Mouse (Mus musculus) heart, embryonic 11.5 days (tissue): Measurements from ENCODE around the gene Olfr91. TPM values are rescaled to one million over a fixed set of nuclear protein-coding genes. Genes with fewer than 3 reads are reported as not detected.

ENCODE experiments used
- ATAC-seq: fragments of 200-750 bp; cut with Nextera tagmentation; replicated peaks from 2 replicates; pipeline ENCODE4 v1.8.0; 2017; ENCODE audit warnings: moderate library complexity; ENCODE audit not compliant: insufficient number of reproducible peaks, low FRiP score, low TSS enrichment
- H3K27ac ChIP-seq: fragments of 300-500 bp; sonication (generic); 2 replicates; pipeline ENCODE4 v1.5.1; 2014; ENCODE audit warnings: mild to moderate bottlenecking, low read depth, low read length
- H3K27me3 ChIP-seq: fragments of 300-500 bp; sonication (generic); 2 replicates; pipeline ENCODE4 v1.6.1; 2014; ENCODE audit warnings: mild to moderate bottlenecking, low read length, mixed read lengths; ENCODE audit not compliant: control insufficient read depth, insufficient read depth
- H3K36me3 ChIP-seq: fragments of 300-500 bp; sonication (generic); 2 replicates; pipeline ENCODE4 v1.6.1; 2014; ENCODE audit warnings: mild to moderate bottlenecking, low read length, moderate library complexity, mixed read lengths; ENCODE audit not compliant: control insufficient read depth, insufficient read depth
- H3K4me1 ChIP-seq: fragments of 300-500 bp; sonication (generic); 2 replicates; pipeline ENCODE4 v1.6.1; 2014; ENCODE audit warnings: low read length; ENCODE audit not compliant: control insufficient read depth, insufficient read depth
- H3K4me2 ChIP-seq: fragments of 300-500 bp; sonication (generic); 2 replicates; pipeline ENCODE4 v1.6.1; 2014; ENCODE audit warnings: mild to moderate bottlenecking, moderate library complexity
- H3K4me3 ChIP-seq: fragments of 300-500 bp; sonication (generic); 2 replicates; pipeline ENCODE4 v1.5.1; 2014; ENCODE audit warnings: low read depth, low read length
- H3K9ac ChIP-seq: fragments of 300-500 bp; sonication (generic); 2 replicates; pipeline ENCODE4 v1.6.1; 2014; ENCODE audit warnings: mild to moderate bottlenecking, low read depth, low read length, moderate library complexity
- H3K9me3 ChIP-seq: fragments of 300-500 bp; sonication (generic); replicated peaks from 2 replicates; pipeline ENCODE4 v1.6.1; 2016; ENCODE audit warnings: low read length; ENCODE audit not compliant: control insufficient read depth
- WGBS: fragments of 180-500 bp; shearing (Covaris S2); extraction: QIAGEN DNeasy Blood & Tissue Kit; methylation state at CpG from one replicate; pipeline ENCODE4 v1.1.7; 2014; ENCODE audit not compliant: insufficient replicate concordance; 5-methylcytosine and 5-hydroxymethylcytosine counted together
- polyA plus RNA-seq: library from polyadenylated mRNA; unstranded; fragments of >200 nt; fragmentation: Nextera tagmentation; extraction: Ambion mirVana; gene quantifications from 2 replicates; pipeline ENCODE4 v1.2.1, GENCODE M21; 2014

Olfr91 gene
- polyA plus RNA-seq, 1 experiment from 2014 or later: not detected

- Histone ChIP-seq H3K36me3 (no peaks in the 10 kb centered on the region), H3K4me2 (peak overlapping the region; percentile 98; the same call in 1 of the 2 replicates), H3K9me3 (no peaks in the 10 kb centered on the region), H3K27ac (no peak overlapping the region), H3K27me3 (peaks cover 15% of the 10 kb centered on the region), H3K4me1 (peaks cover 12% of the 10 kb centered on the region), H3K4me3 (no peak overlapping the region), H3K9ac (no peak overlapping the region)
- ATAC-seq: no peak
- WGBS: 71% methylated on average over 7 of the region's 7 CpGs
Measured at GRCm38 (mm10) chr17:37044651-37045244, 53.3 kb downstream of the Olfr91 start.

Other genes with a start within 250 kb of the Olfr91 start
- 0.31 and 0.39 TPM in 2 replicates for gene Trim15, start 231.1 kb downstream of the Olfr91 start, polyA plus RNA-seq
- gene Trim10, start 228.7 kb downstream of the Olfr91 start, polyA plus RNA-seq: 28.7 and 32.3 TPM in 2 replicates
- not detected in 2 replicates for gene Trim40, start 208.2 kb downstream of the Olfr91 start, polyA plus RNA-seq
- gene Trim31, start 200.2 kb downstream of the Olfr91 start, polyA plus RNA-seq: not detected in 2 replicates
- 0.10 and 0.17 TPM in 2 replicates for gene Rnf39, start 155.4 kb downstream of the Olfr91 start, polyA plus RNA-seq
- 97.4 and 105 TPM in 2 replicates for gene Ppp1r11, start 146.5 kb downstream of the Olfr91 start, polyA plus RNA-seq
- 42.9 and 44.1 TPM in 2 replicates for gene Znrd1, start 139.7 kb downstream of the Olfr91 start, polyA plus RNA-seq
- 7.9 and 8.6 TPM in 2 replicates for gene Znrd1as, start 139.7 kb downstream of the Olfr91 start, polyA plus RNA-seq
- not detected in 2 replicates for gene 2410137M14Rik, start 117.0 kb downstream of the Olfr91 start, polyA plus RNA-seq
- gene H2-M5, start 108.7 kb downstream of the Olfr91 start, polyA plus RNA-seq: 0.24 and 0.49 TPM in 2 replicates
- gene Zfp57, start 97.1 kb downstream of the Olfr91 start, polyA plus RNA-seq: 66.7 and 70.1 TPM in 2 replicates
- gene Mog, start 74.9 kb downstream of the Olfr91 start, polyA plus RNA-seq: 0.25 TPM in 1 of 2 replicates, not detected in the other
- gene Gabbr1, start 52.3 kb downstream of the Olfr91 start, polyA plus RNA-seq: 4.4 and 6.0 TPM in 2 replicates
- gene Olfr90, start 9.8 kb downstream of the Olfr91 start, polyA plus RNA-seq: not detected in 2 replicates
- not detected in 2 replicates for gene Olfr92, start 21.8 kb upstream of the Olfr91 start, polyA plus RNA-seq
- not detected in 2 replicates for gene Olfr93, start 63.2 kb upstream of the Olfr91 start, polyA plus RNA-seq
- gene Ubd, start 95.6 kb upstream of the Olfr91 start, polyA plus RNA-seq: not detected in 2 replicates
- gene Olfr94, start 102.7 kb upstream of the Olfr91 start, polyA plus RNA-seq: not detected in 2 replicates
- not detected in 2 replicates for gene Olfr95, start 114.8 kb upstream of the Olfr91 start, polyA plus RNA-seq
- not detected in 2 replicates for gene Olfr96, start 121.9 kb upstream of the Olfr91 start, polyA plus RNA-seq
- not detected in 2 replicates for gene Olfr97, start 139.1 kb upstream of the Olfr91 start, polyA plus RNA-seq
- gene Olfr98, start 165.5 kb upstream of the Olfr91 start, polyA plus RNA-seq: not detected in 2 replicates
- 0.55 and 0.72 TPM in 2 replicates for gene H2-M3, start 171.9 kb upstream of the Olfr91 start, polyA plus RNA-seq
- gene Olfr99, start 185.2 kb upstream of the Olfr91 start, polyA plus RNA-seq: not detected in 2 replicates
- gene Olfr101, start 206.0 kb upstream of the Olfr91 start, polyA plus RNA-seq: not detected in 2 replicates
- gene Olfr102, start 218.8 kb upstream of the Olfr91 start, polyA plus RNA-seq: not detected in 2 replicates
- not detected in 2 replicates for gene Olfr103, start 241.4 kb upstream of the Olfr91 start, polyA plus RNA-seq